Mouse (Mus musculus) urinary bladder, postnatal 14 days (tissue): ENCODE measurements around the gene Elmsan1.

Experiments used
- DNase-seq: peaks from one replicate; pipeline ENCODE4 v3.0.0; 2021; ENCODE audit warnings: low spot score

Gene Elmsan1

GRCm38 (mm10) chr12:84192741-84193641, 25.7 kb downstream of the Elmsan1 start:
- peak; percentile 70 for DNase-seq

- DNase-seq, result no peak
Measured at GRCm38 (mm10) chr12:84192280-84192679, 26.4 kb downstream of the Elmsan1 start.

GRCm38 (mm10) chr12:84191770-84192169, 26.9 kb downstream of the Elmsan1 start:
- DNase-seq, result no peak

GRCm38 (mm10) chr12:84191190-84191589, 27.5 kb downstream of the Elmsan1 start:
- DNase-seq, result no peak

GRCm38 (mm10) chr12:84190151-84190820, 28.4 kb downstream of the Elmsan1 start:
- no peak for DNase-seq

GRCm38 (mm10) chr12:84188881-84189444, 29.7 kb downstream of the Elmsan1 start:
- DNase-seq, result no peak

- no peak for DNase-seq
Measured at GRCm38 (mm10) chr12:84187752-84188601, 30.7 kb downstream of the Elmsan1 start.

GRCm38 (mm10) chr12:84186950-84187349, 31.7 kb downstream of the Elmsan1 start:
- DNase-seq, result peak; percentile 64

GRCm38 (mm10) chr12:84186536-84186935, 32.1 kb downstream of the Elmsan1 start:
- no peak for DNase-seq

- DNase-seq, result no peak
Measured at GRCm38 (mm10) chr12:84185547-84185946, 33.1 kb downstream of the Elmsan1 start.

GRCm38 (mm10) chr12:84184979-84185378, 33.7 kb downstream of the Elmsan1 start:
- DNase-seq, result no peak

GRCm38 (mm10) chr12:84181999-84182398, 36.7 kb downstream of the Elmsan1 start:
- no peak for DNase-seq

GRCm38 (mm10) chr12:84180701-84181435, 37.8 kb downstream of the Elmsan1 start:
- DNase-seq, result peak; percentile 86

- no peak for DNase-seq
Measured at GRCm38 (mm10) chr12:84180090-84180489, 38.6 kb downstream of the Elmsan1 start.

- DNase-seq, result no peak
Measured at GRCm38 (mm10) chr12:84178652-84179445, 39.8 kb downstream of the Elmsan1 start.

- peak; percentile 20 for DNase-seq
Measured at GRCm38 (mm10) chr12:84178052-84178451, 40.6 kb downstream of the Elmsan1 start.

- DNase-seq, result no peak
Measured at GRCm38 (mm10) chr12:84176886-84177765, 41.6 kb downstream of the Elmsan1 start.

GRCm38 (mm10) chr12:84176126-84176769, 42.4 kb downstream of the Elmsan1 start:
- DNase-seq, result no peak

- peak; percentile 93 for DNase-seq
Measured at GRCm38 (mm10) chr12:84175659-84176061, 43.0 kb downstream of the Elmsan1 start.
